Mouse (Mus musculus) embryonic fibroblast, embryonic 13.5 days (primary cell): ENCODE results near the gene Zfp408. TPM values are rescaled to one million over a fixed set of nuclear protein-coding genes. Genes with fewer than 3 reads are reported as not detected.

ENCODE experiments used
- H3K27ac ChIP-seq: 2 replicates; pipeline ENCODE4 v1.5.1; 2012; ENCODE audit warnings: low read length, control low read depth, inconsistent platforms; ENCODE audit not compliant: insufficient read depth
- H3K4me1 ChIP-seq: 2 replicates; pipeline ENCODE4 v1.6.1; 2011; ENCODE audit warnings: low read length; ENCODE audit not compliant: control insufficient read depth, insufficient read depth
- H3K4me3 ChIP-seq: 2 replicates; pipeline ENCODE4 v1.5.1; 2011; ENCODE audit warnings: mild to moderate bottlenecking, control low read depth, low read length; ENCODE audit not compliant: insufficient read depth
- CTCF ChIP-seq: IDR thresholded peaks from 2 replicates; pipeline ENCODE4 v1.5.1; 2011; ENCODE audit warnings: mild to moderate bottlenecking, control low read depth, low read length, moderate library complexity, borderline replicate concordance; ENCODE audit not compliant: insufficient read depth
- POLR2A ChIP-seq: IDR thresholded peaks from 2 replicates; pipeline ENCODE4 v1.6.1; 2011; ENCODE audit warnings: low read depth, mild to moderate bottlenecking, control low read depth, low read length, moderate library complexity
- polyA plus RNA-seq: library from polyadenylated mRNA; stranded (reverse); fragments of >200 nt; gene quantifications from 2 replicates; pipeline ENCODE4 v1.2.4, GENCODE M21; 2011; ENCODE audit warnings: low read depth; ENCODE audit not compliant: missing spikeins, insufficient read length

Gene Zfp408
- polyA plus RNA-seq, 1 experiment, result 17.1 TPM

GRCm38 (mm10) chr2:91673587-91673986, 24.0 kb upstream of the Zfp408 start:
- H3K4me1 ChIP-seq, result no peaks in the 10 kb centered on the region
- no peak overlapping the region for H3K27ac ChIP-seq
- no peak for TF ChIP-seq POLR2A
- TF ChIP-seq CTCF, result no peak
- no peak overlapping the region for H3K4me3 ChIP-seq

GRCm38 (mm10) chr2:91670038-91670437, 20.4 kb upstream of the Zfp408 start:
- no peaks in the 10 kb centered on the region for H3K4me1 ChIP-seq
- H3K4me3 ChIP-seq, result no peak overlapping the region
- H3K27ac ChIP-seq, result no peak overlapping the region
- TF ChIP-seq POLR2A (no peak), CTCF (no peak)

- Histone ChIP-seq H3K27ac (no peak overlapping the region), H3K4me3 (no peak overlapping the region), H3K4me1 (no peaks in the 10 kb centered on the region)
- TF ChIP-seq POLR2A (no peak), CTCF (no peak)
Observed at GRCm38 (mm10) chr2:91669326-91669725, 19.7 kb upstream of the Zfp408 start.

- no peak for TF ChIP-seq POLR2A
- no peak for TF ChIP-seq CTCF
- H3K27ac ChIP-seq, result no peak overlapping the region
- H3K4me3 ChIP-seq, result no peak overlapping the region
- no peaks in the 10 kb centered on the region for H3K4me1 ChIP-seq
Observed at GRCm38 (mm10) chr2:91667747-91668146, 18.2 kb upstream of the Zfp408 start.

GRCm38 (mm10) chr2:91666386-91666910, 16.9 kb upstream of the Zfp408 start:
- Histone ChIP-seq H3K4me3 (no peak overlapping the region), H3K4me1 (no peaks in the 10 kb centered on the region), H3K27ac (no peak overlapping the region)
- TF ChIP-seq POLR2A, result no peak
- TF ChIP-seq CTCF, result no peak

GRCm38 (mm10) chr2:91664780-91665179, 15.2 kb upstream of the Zfp408 start:
- Histone ChIP-seq H3K4me3 (no peak overlapping the region), H3K27ac (peak overlapping the region; percentile 85), H3K4me1 (no peaks in the 10 kb centered on the region)
- TF ChIP-seq POLR2A (peak; percentile 40; the same call in 1 of the 2 replicates), CTCF (no peak)

- TF ChIP-seq CTCF, result no peak
- TF ChIP-seq POLR2A, result no peak
- Histone ChIP-seq H3K4me3 (no peak overlapping the region), H3K4me1 (no peaks in the 10 kb centered on the region), H3K27ac (no peak overlapping the region)
Observed at GRCm38 (mm10) chr2:91660981-91661380, 11.4 kb upstream of the Zfp408 start.

GRCm38 (mm10) chr2:91659657-91660056, 10.1 kb upstream of the Zfp408 start:
- no peak overlapping the region for H3K27ac ChIP-seq
- H3K4me1 ChIP-seq, result no peaks in the 10 kb centered on the region
- H3K4me3 ChIP-seq, result no peak overlapping the region
- TF ChIP-seq POLR2A, result no peak
- no peak for TF ChIP-seq CTCF

- Histone ChIP-seq H3K4me3 (no peak overlapping the region), H3K4me1 (0 out of 2 replicates have a peak, but pooled peaks cover 4% of the 10 kb centered on the region), H3K27ac (no peak overlapping the region)
- TF ChIP-seq CTCF, result no peak
Observed at GRCm38 (mm10) chr2:91656774-91657173, 7.2 kb upstream of the Zfp408 start.

- TF ChIP-seq CTCF (no peak), POLR2A (no peak)
- no peak overlapping the region for H3K27ac ChIP-seq
- H3K4me1 ChIP-seq, result peaks cover 6% of the 10 kb centered on the region; the same call in 1 of the 2 replicates
- H3K4me3 ChIP-seq, result no peak overlapping the region
Observed at GRCm38 (mm10) chr2:91655827-91656226, 6.2 kb upstream of the Zfp408 start.

- TF ChIP-seq POLR2A (no peak), CTCF (no peak)
- H3K4me3 ChIP-seq, result no peak overlapping the region
- H3K27ac ChIP-seq, result no peak overlapping the region
- H3K4me1 ChIP-seq, result peaks cover 6% of the 10 kb centered on the region; the same call in 1 of the 2 replicates
Observed at GRCm38 (mm10) chr2:91655388-91655787, 5.8 kb upstream of the Zfp408 start.
